Mouse (Mus musculus): ENCODE results near the gene Prkcb. TPM values are rescaled to one million over a fixed set of nuclear protein-coding genes. Genes with fewer than 3 reads are reported as not detected.

Gene Prkcb
- polyA plus RNA-seq, 1 experiment from 2014 or later = 5.7 TPM

- no peak for DNase-seq (ENCODE audit: low spot score)
- Histone ChIP-seq H3K27ac (replicated peaks) (no peak overlapping the region), H3K36me3 (no peaks in the 10 kb centered on the region), H3K27me3 (ENCODE audit: low read depth, poor library complexity, severe bottlenecking) (no peaks in the 10 kb centered on the region), H3K4me1 (no peaks in the 10 kb centered on the region; the same call in 1 of the 2 replicates), H3K9me3 (replicated peaks) (no peaks in the 10 kb centered on the region), H3K4me3 (no peak overlapping the region)
- 72% methylated on average over 3 of the region's 3 CpGs for WGBS
These were observed 49.5 kb downstream of the Prkcb start for GRCm38 (mm10) chr7:122338055-122338454.

- no peaks in the 10 kb centered on the region for H3K36me3 ChIP-seq
- 76% methylated on average over 2 of the region's 2 CpGs for WGBS
- H3K27ac ChIP-seq (replicated peaks) = no peak overlapping the region
- no peak overlapping the region for H3K4me3 ChIP-seq
- H3K9me3 ChIP-seq (replicated peaks) = no peaks in the 10 kb centered on the region
- no peak for DNase-seq (ENCODE audit: low spot score)
- H3K4me1 ChIP-seq = peaks cover 7% of the 10 kb centered on the region
- H3K27me3 ChIP-seq (ENCODE audit: low read depth, poor library complexity, severe bottlenecking) = no peaks in the 10 kb centered on the region
These were observed 50.9 kb downstream of the Prkcb start for GRCm38 (mm10) chr7:122339476-122339875.

- 65% methylated on average over 3 of the region's 3 CpGs for WGBS
- H3K27ac ChIP-seq (replicated peaks) = no peak overlapping the region
- H3K36me3 ChIP-seq = no peaks in the 10 kb centered on the region
- no peaks in the 10 kb centered on the region for H3K27me3 ChIP-seq (ENCODE audit: low read depth, poor library complexity, severe bottlenecking)
- H3K4me3 ChIP-seq = no peak overlapping the region
- H3K9me3 ChIP-seq (replicated peaks) = no peaks in the 10 kb centered on the region
- DNase-seq (ENCODE audit: low spot score) = no peak
- H3K4me1 ChIP-seq = peaks cover 8% of the 10 kb centered on the region
These were observed 53.3 kb downstream of the Prkcb start for GRCm38 (mm10) chr7:122341813-122342212.

GRCm38 (mm10) chr7:122344656-122345055, 56.1 kb downstream of the Prkcb start:
- WGBS = 83% methylated on average over 7 of the region's 7 CpGs
- no peaks in the 10 kb centered on the region for H3K9me3 ChIP-seq (replicated peaks)
- peaks cover 14% of the 10 kb centered on the region for H3K4me1 ChIP-seq
- no peaks in the 10 kb centered on the region for H3K27me3 ChIP-seq (ENCODE audit: low read depth, poor library complexity, severe bottlenecking)
- DNase-seq (ENCODE audit: low spot score) = no peak
- no peak overlapping the region; the same call in 1 of the 2 replicates for H3K27ac ChIP-seq (replicated peaks)
- no peak overlapping the region for H3K4me3 ChIP-seq
- H3K36me3 ChIP-seq = no peaks in the 10 kb centered on the region

- 84% methylated on average over 14 of the region's 14 CpGs for WGBS
- Histone ChIP-seq H3K4me3 (no peak overlapping the region), H3K27me3 (ENCODE audit: low read depth, poor library complexity, severe bottlenecking) (no peaks in the 10 kb centered on the region), H3K4me1 (peaks cover 14% of the 10 kb centered on the region), H3K27ac (replicated peaks) (no peak overlapping the region), H3K36me3 (no peaks in the 10 kb centered on the region), H3K9me3 (replicated peaks) (no peaks in the 10 kb centered on the region)
- DNase-seq (ENCODE audit: low spot score) = no peak
These were observed 58.0 kb downstream of the Prkcb start for GRCm38 (mm10) chr7:122346251-122347242.

GRCm38 (mm10) chr7:122347433-122347832, 58.9 kb downstream of the Prkcb start:
- no peaks in the 10 kb centered on the region for H3K36me3 ChIP-seq
- no peaks in the 10 kb centered on the region for H3K27me3 ChIP-seq (ENCODE audit: low read depth, poor library complexity, severe bottlenecking)
- no peak overlapping the region for H3K4me3 ChIP-seq
- DNase-seq (ENCODE audit: low spot score) = no peak
- no peak overlapping the region for H3K27ac ChIP-seq (replicated peaks)
- H3K9me3 ChIP-seq (replicated peaks) = no peaks in the 10 kb centered on the region
- peaks cover 18% of the 10 kb centered on the region for H3K4me1 ChIP-seq
- 94% methylated on average over 3 of the region's 3 CpGs for WGBS

- no peaks in the 10 kb centered on the region for H3K9me3 ChIP-seq (replicated peaks)
- no peaks in the 10 kb centered on the region for H3K36me3 ChIP-seq
- H3K27ac ChIP-seq (replicated peaks) = no peak overlapping the region
- H3K4me3 ChIP-seq = no peak overlapping the region
- no peak for DNase-seq (ENCODE audit: low spot score)
- peaks cover 16% of the 10 kb centered on the region for H3K4me1 ChIP-seq
- WGBS = 90% methylated on average over 5 of the region's 5 CpGs
- no peaks in the 10 kb centered on the region for H3K27me3 ChIP-seq (ENCODE audit: low read depth, poor library complexity, severe bottlenecking)
These were observed 61.4 kb downstream of the Prkcb start for GRCm38 (mm10) chr7:122349961-122350360.

GRCm38 (mm10) chr7:122350741-122351140, 62.2 kb downstream of the Prkcb start:
- no peaks in the 10 kb centered on the region for H3K36me3 ChIP-seq
- H3K4me3 ChIP-seq = no peak overlapping the region
- H3K27me3 ChIP-seq (ENCODE audit: low read depth, poor library complexity, severe bottlenecking) = no peaks in the 10 kb centered on the region
- H3K9me3 ChIP-seq (replicated peaks) = no peaks in the 10 kb centered on the region
- 84% methylated on average over 2 of the region's 2 CpGs for WGBS
- peaks cover 16% of the 10 kb centered on the region for H3K4me1 ChIP-seq
- H3K27ac ChIP-seq (replicated peaks) = no peak overlapping the region
- DNase-seq (ENCODE audit: low spot score) = no peak

- 82% methylated on average over 4 of the region's 4 CpGs for WGBS
- no peak overlapping the region for H3K4me3 ChIP-seq
- no peak overlapping the region; the same call in 1 of the 2 replicates for H3K27ac ChIP-seq (replicated peaks)
- H3K36me3 ChIP-seq = no peaks in the 10 kb centered on the region
- H3K27me3 ChIP-seq (ENCODE audit: low read depth, poor library complexity, severe bottlenecking) = no peaks in the 10 kb centered on the region
- H3K4me1 ChIP-seq = peaks cover 15% of the 10 kb centered on the region
- no peak for DNase-seq (ENCODE audit: low spot score)
- no peaks in the 10 kb centered on the region for H3K9me3 ChIP-seq (replicated peaks)
These were observed 63.3 kb downstream of the Prkcb start for GRCm38 (mm10) chr7:122351816-122352215.

GRCm38 (mm10) chr7:122352566-122353277, 64.2 kb downstream of the Prkcb start:
- no peaks in the 10 kb centered on the region for H3K27me3 ChIP-seq (ENCODE audit: low read depth, poor library complexity, severe bottlenecking)
- DNase-seq (ENCODE audit: low spot score) = no peak
- H3K4me3 ChIP-seq = no peak overlapping the region
- WGBS = 78% methylated on average over 12 of the region's 12 CpGs
- H3K27ac ChIP-seq (replicated peaks) = peak overlapping the region; percentile 18
- no peaks in the 10 kb centered on the region for H3K9me3 ChIP-seq (replicated peaks)
- H3K4me1 ChIP-seq = peaks cover 14% of the 10 kb centered on the region
- H3K36me3 ChIP-seq = no peaks in the 10 kb centered on the region

- 90% methylated on average over 4 of the region's 4 CpGs for WGBS
- Histone ChIP-seq H3K27me3 (ENCODE audit: low read depth, poor library complexity, severe bottlenecking) (no peaks in the 10 kb centered on the region), H3K4me3 (no peak overlapping the region), H3K27ac (replicated peaks) (no peak overlapping the region), H3K36me3 (no peaks in the 10 kb centered on the region), H3K4me1 (peaks cover 11% of the 10 kb centered on the region), H3K9me3 (replicated peaks) (no peaks in the 10 kb centered on the region)
- no peak for DNase-seq (ENCODE audit: low spot score)
These were observed 64.8 kb downstream of the Prkcb start for GRCm38 (mm10) chr7:122353329-122353728.

- H3K4me1 ChIP-seq = peaks cover 9% of the 10 kb centered on the region
- H3K36me3 ChIP-seq = no peaks in the 10 kb centered on the region
- DNase-seq (ENCODE audit: low spot score) = no peak
- 64% methylated on average over 2 of the region's 2 CpGs for WGBS
- H3K27me3 ChIP-seq (ENCODE audit: low read depth, poor library complexity, severe bottlenecking) = no peaks in the 10 kb centered on the region
- no peaks in the 10 kb centered on the region for H3K9me3 ChIP-seq (replicated peaks)
- H3K27ac ChIP-seq (replicated peaks) = no peak overlapping the region
- H3K4me3 ChIP-seq = no peak overlapping the region
These were observed 68.4 kb downstream of the Prkcb start for GRCm38 (mm10) chr7:122356941-122357340.

- DNase-seq (ENCODE audit: low spot score) = no peak
- Histone ChIP-seq H3K4me3 (no peak overlapping the region), H3K27me3 (ENCODE audit: low read depth, poor library complexity, severe bottlenecking) (no peaks in the 10 kb centered on the region), H3K9me3 (replicated peaks) (no peaks in the 10 kb centered on the region), H3K36me3 (no peaks in the 10 kb centered on the region), H3K27ac (replicated peaks) (no peak overlapping the region), H3K4me1 (peaks cover under 1% of the 10 kb centered on the region)
- 90% methylated on average over 7 of the region's 7 CpGs for WGBS
These were observed 69.3 kb downstream of the Prkcb start for GRCm38 (mm10) chr7:122357847-122358246.
